Mouse (Mus musculus): ENCODE results near the gene Mfng.

GRCm38 (mm10) chr15:78790990-78791389 lies 17.7 kb upstream of the Mfng start:
- TF ChIP-seq CTCF (conservative IDR thresholded peaks at IDR 0.05 in 1 of 2, IDR thresholded peaks at IDR 0.05 in 1 of 2; ENCODE audit: low read depth in 2 of 2, low read length in 2 of 2) = no peak
- TF ChIP-seq MEF2A (IDR thresholded peaks at IDR 0.05; ENCODE audit: borderline replicate concordance, low read depth, low read length) = no peak
- no peak for TF ChIP-seq HCFC1 (IDR thresholded peaks at IDR 0.05; ENCODE audit: low read depth, low read length)
- TF ChIP-seq POLR2A (IDR thresholded peaks at IDR 0.05; ENCODE audit: low read depth, low read length) = no peak
- no peak for TF ChIP-seq SIN3A (IDR thresholded peaks at IDR 0.05; ENCODE audit: low read length)
- no peak for TF ChIP-seq EP300 (IDR thresholded peaks at IDR 0.05; ENCODE audit: low read length)
- TF ChIP-seq TCF12 (IDR thresholded peaks at IDR 0.05; ENCODE audit: low read depth, low read length) = no peak

Data from CH12.LX (cell line).